Mouse (Mus musculus): ENCODE data around the gene Ten1. TPM values are rescaled to one million over a fixed set of nuclear protein-coding genes. Genes with fewer than 3 reads are reported as not detected.

Ten1 gene
- polyA plus RNA-seq (2016; fragmentation: Nextera tagmentation; extraction: Ambion mirVana) = 50.4 and 60.0 TPM in 2 replicates

DNA sequence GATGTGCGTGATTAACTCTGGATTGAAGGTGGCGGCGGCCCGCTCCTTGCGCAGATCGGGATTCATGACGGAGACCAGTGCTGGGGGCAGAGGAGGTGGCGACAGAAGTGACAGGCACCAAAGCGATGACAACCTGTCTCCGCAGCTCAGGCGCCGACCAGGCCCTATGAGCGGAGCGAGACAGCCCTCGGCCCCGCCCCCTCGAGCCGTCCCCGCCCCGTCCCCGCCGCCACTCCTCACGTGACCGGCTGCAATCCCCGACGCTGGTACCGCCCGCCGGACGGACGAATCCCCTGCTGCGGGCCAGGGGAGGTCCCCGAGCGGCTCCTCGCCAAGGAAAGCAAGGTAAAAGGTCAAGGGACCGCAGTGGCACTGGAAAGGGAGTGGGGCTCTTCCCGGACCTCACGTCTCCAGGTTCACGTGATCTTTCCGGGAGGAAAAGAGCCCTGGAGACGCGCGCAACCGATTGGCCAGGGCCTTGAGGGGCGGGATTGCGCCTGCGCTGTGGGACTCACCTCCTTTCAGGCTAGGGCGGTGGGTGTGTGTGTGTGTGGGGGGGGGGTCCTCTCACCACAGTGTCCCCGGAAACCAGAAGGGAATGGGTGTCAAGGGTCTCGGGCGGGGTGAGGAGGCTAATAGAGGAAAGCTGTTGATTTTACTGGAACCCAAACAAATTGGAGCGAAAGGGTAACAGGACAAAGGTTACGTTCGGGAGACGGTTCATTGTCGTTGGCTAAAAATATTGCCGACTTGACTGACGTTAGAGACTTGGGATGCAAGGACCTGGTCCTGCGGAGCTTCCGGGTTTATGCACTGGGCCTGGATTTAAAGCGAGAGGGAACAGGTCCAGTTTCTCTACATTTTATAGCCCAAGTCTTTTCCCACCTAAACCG is at the start of gene Ten1, which contains the start of gene Acox1:
Gene Ten1 (plus strand): TSS at position 217 of the 893 bp plus-strand sequence.
Gene Acox1 (minus strand): TSS at position 407 of the 893 bp plus-strand sequence.
- H3K27me3 ChIP-seq = no peaks in the 10 kb centered on the region
- ATAC-seq (ENCODE audit: low FRiP score, low read depth) = peak; percentile 99
- peak within 1 kb of the TSS; percentile 71 for H3K9ac ChIP-seq (replicated peaks)
- H3K9me3 ChIP-seq = no peaks in the 10 kb centered on the region
- WGBS = under 1% methylated on average over 62 of the region's 62 CpGs
- peak within 1 kb of the TSS; percentile 94 for H3K27ac ChIP-seq (replicated peaks)
- peak within 1 kb of the TSS; percentile 63 for H3K4me3 ChIP-seq
- H3K36me3 ChIP-seq = peaks cover 11% of the 10 kb centered on the region; the same call in 1 of the 2 replicates
- peak within 1 kb of the TSS; percentile 78 for H3K4me2 ChIP-seq (replicated peaks)
- peaks cover 13% of the 10 kb centered on the region for H3K4me1 ChIP-seq

GRCm38 (mm10) chr11:116149341-116149740 is 49.3 kb upstream of the Ten1 start:
- no peak overlapping the region for H3K4me3 ChIP-seq
- H3K9me3 ChIP-seq = no peaks in the 10 kb centered on the region
- H3K4me1 ChIP-seq = no peaks in the 10 kb centered on the region
- no peaks in the 10 kb centered on the region for H3K27me3 ChIP-seq
- no peak overlapping the region for H3K9ac ChIP-seq (replicated peaks)
- peaks cover 100% of the 10 kb centered on the region for H3K36me3 ChIP-seq
- no peak for ATAC-seq (ENCODE audit: low FRiP score, low read depth)
- H3K4me2 ChIP-seq (replicated peaks) = no peak overlapping the region
- 76% methylated on average over 6 of the region's 6 CpGs for WGBS
- H3K27ac ChIP-seq (replicated peaks) = no peak overlapping the region

- no peak overlapping the region for H3K4me3 ChIP-seq
- no peaks in the 10 kb centered on the region for H3K4me1 ChIP-seq
- no peaks in the 10 kb centered on the region for H3K27me3 ChIP-seq
- no peak for ATAC-seq (ENCODE audit: low FRiP score, low read depth)
- no peaks in the 10 kb centered on the region for H3K9me3 ChIP-seq
- no peak overlapping the region for H3K9ac ChIP-seq (replicated peaks)
- WGBS = 95% methylated on average over 2 of the region's 2 CpGs
- H3K36me3 ChIP-seq = peaks cover 100% of the 10 kb centered on the region
- H3K4me2 ChIP-seq (replicated peaks) = no peak overlapping the region
- H3K27ac ChIP-seq (replicated peaks) = no peak overlapping the region
Observed at GRCm38 (mm10) chr11:116150960-116151359, 47.7 kb upstream of the Ten1 start.

- Histone ChIP-seq H3K9me3 (no peaks in the 10 kb centered on the region), H3K4me2 (replicated peaks) (no peak overlapping the region), H3K27me3 (no peaks in the 10 kb centered on the region), H3K4me1 (peaks cover 9% of the 10 kb centered on the region), H3K4me3 (no peak overlapping the region), H3K27ac (replicated peaks) (no peak overlapping the region), H3K9ac (replicated peaks) (no peak overlapping the region), H3K36me3 (peaks cover 82% of the 10 kb centered on the region)
- 76% methylated on average over 12 of the region's 12 CpGs for WGBS
- no peak for ATAC-seq (ENCODE audit: low FRiP score, low read depth)
Observed at GRCm38 (mm10) chr11:116161312-116161711, 37.3 kb upstream of the Ten1 start.

DNA sequence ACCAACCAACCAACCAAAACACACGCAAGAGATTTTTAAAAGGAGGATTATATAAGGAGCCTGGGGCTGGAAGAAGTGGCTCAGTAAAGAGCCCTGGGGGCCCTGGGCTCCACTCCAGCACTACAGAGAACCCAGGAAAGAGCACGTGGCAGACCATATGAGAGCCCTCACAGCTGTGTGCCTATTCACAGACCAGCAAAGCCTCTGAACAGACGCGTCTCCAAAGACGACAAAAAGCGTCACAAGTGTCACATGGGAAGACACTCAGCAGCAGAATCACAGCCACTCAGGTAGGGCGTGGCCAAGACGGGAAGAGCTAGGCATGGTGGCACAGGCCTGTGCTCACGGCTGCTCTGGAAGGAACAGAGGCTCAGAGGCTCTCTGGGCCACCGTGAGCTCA is 36.5 kb upstream of the Ten1 start:
- H3K9me3 ChIP-seq = no peaks in the 10 kb centered on the region
- H3K27ac ChIP-seq (replicated peaks) = no peak overlapping the region; the same call in 1 of the 2 replicates
- no peak overlapping the region for H3K4me2 ChIP-seq (replicated peaks)
- H3K4me1 ChIP-seq = peaks cover 18% of the 10 kb centered on the region
- 80% methylated on average over 10 of the region's 10 CpGs for WGBS
- H3K9ac ChIP-seq (replicated peaks) = no peak overlapping the region
- no peaks in the 10 kb centered on the region for H3K27me3 ChIP-seq
- ATAC-seq (ENCODE audit: low FRiP score, low read depth) = no peak
- H3K36me3 ChIP-seq = peaks cover 74% of the 10 kb centered on the region
- no peak overlapping the region for H3K4me3 ChIP-seq

- 34% methylated on average over 9 of the region's 9 CpGs for WGBS
- Histone ChIP-seq H3K36me3 (peaks cover 67% of the 10 kb centered on the region), H3K9me3 (no peaks in the 10 kb centered on the region), H3K4me3 (no peak overlapping the region), H3K4me2 (replicated peaks) (no peak overlapping the region), H3K9ac (replicated peaks) (no peak overlapping the region), H3K4me1 (peaks cover 18% of the 10 kb centered on the region), H3K27me3 (no peaks in the 10 kb centered on the region), H3K27ac (replicated peaks) (no peak overlapping the region)
- ATAC-seq (ENCODE audit: low FRiP score, low read depth) = no peak
Observed at GRCm38 (mm10) chr11:116163002-116163401, 35.7 kb upstream of the Ten1 start.

GRCm38 (mm10) chr11:116167232-116167631 is 31.4 kb upstream of the Ten1 start:
- no peak for ATAC-seq (ENCODE audit: low FRiP score, low read depth)
- H3K4me1 ChIP-seq = peaks cover 22% of the 10 kb centered on the region
- peak overlapping the region; percentile 78 for H3K4me3 ChIP-seq
- 9% methylated on average over 6 of the region's 6 CpGs for WGBS
- H3K36me3 ChIP-seq = peaks cover 39% of the 10 kb centered on the region
- H3K27me3 ChIP-seq = no peaks in the 10 kb centered on the region
- no peaks in the 10 kb centered on the region for H3K9me3 ChIP-seq
- peak overlapping the region; percentile 93 for H3K27ac ChIP-seq (replicated peaks)
- H3K4me2 ChIP-seq (replicated peaks) = peak overlapping the region; percentile 82
- H3K9ac ChIP-seq (replicated peaks) = peak overlapping the region; percentile 89

DNA sequence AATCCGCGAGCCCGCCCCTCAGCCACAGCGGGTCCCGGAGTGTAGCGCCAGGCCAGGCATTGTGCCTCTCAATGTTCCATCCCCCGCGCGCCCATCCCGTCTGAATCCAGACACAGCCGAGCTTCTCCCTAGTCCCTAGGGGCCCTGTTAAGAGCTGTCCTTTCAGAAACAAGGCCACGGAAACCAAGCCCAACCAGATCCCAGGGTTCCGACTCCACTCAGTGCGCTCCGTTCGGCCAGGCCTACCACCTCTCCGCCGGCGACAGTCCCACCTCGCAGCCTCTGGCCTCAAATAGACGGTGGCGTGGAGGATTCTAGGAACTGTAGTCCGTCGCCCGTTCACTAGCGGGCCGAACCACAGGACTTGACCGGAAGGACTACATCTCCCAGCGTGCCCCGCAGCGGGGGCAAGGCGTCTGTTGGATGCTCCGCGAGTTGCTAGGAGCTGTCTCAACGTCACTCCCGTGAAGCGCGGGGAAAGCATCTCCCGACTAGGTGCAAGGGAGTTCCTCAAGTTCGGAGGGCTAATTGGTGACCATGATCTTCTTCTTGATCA is 30.7 kb upstream of the Ten1 start, which contains the start of gene Fbf1:
Gene Fbf1 (minus strand): TSS at position 283 of the 556 bp plus-strand sequence.
- Histone ChIP-seq H3K9ac (replicated peaks) (peak within 1 kb of the TSS; percentile 89), H3K4me2 (replicated peaks) (peak within 1 kb of the TSS; percentile 82), H3K4me1 (peaks cover 22% of the 10 kb centered on the region), H3K36me3 (peaks cover 46% of the 10 kb centered on the region), H3K9me3 (no peaks in the 10 kb centered on the region), H3K4me3 (peak within 1 kb of the TSS; percentile 78), H3K27me3 (no peaks in the 10 kb centered on the region), H3K27ac (replicated peaks) (peak within 1 kb of the TSS; percentile 93)
- whole genome bisulfite sequencing = under 1% methylated on average over 40 of the region's 40 CpGs
- peak; percentile 98 for ATAC-seq (ENCODE audit: low FRiP score, low read depth)

GRCm38 (mm10) chr11:116169214-116169613 is 29.4 kb upstream of the Ten1 start:
- Histone ChIP-seq H3K4me2 (replicated peaks) (no peak overlapping the region), H3K9me3 (no peaks in the 10 kb centered on the region), H3K9ac (replicated peaks) (no peak overlapping the region), H3K4me3 (no peak overlapping the region), H3K36me3 (peaks cover 46% of the 10 kb centered on the region), H3K4me1 (peaks cover 15% of the 10 kb centered on the region), H3K27ac (replicated peaks) (no peak overlapping the region), H3K27me3 (no peaks in the 10 kb centered on the region)
- no peak for ATAC-seq (ENCODE audit: low FRiP score, low read depth)
- WGBS = 80% methylated on average over 3 of the region's 3 CpGs

DNA sequence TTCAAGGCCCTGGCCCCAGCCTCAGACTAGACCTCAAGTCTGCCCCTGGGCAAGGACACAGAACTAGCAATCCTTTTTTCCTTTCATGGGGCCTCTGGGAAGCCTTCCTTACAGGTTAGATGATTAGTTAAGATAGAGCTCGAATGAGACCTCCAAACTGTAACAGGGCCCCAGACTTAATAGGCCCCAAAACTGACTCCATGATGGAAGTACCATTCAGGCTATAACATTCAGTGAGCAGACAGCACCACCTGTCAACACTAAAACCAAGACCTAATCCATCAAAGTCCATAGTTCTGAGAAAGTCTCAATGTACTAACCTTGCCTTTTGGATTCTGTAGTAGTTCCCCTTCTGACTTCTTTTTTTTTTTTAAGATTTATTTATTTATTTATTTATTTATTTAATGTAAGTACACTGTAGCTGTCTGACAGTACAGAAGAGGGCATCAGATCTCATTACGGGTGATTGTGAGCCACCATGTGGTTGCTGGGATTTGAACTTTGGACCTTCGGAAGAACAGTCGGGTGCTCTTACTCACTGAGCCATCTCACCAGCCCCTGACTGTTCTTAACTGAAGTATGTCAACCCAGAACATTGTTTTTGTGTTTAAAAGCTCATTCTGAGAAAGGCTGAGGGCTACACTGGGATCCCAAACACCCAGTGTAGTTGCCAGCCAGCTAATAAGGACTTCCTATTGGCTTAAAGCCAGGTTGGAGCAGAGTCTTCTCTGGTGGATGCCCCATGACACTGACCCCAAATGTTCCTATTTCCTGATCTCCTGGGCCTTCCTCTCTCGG is 28.5 kb upstream of the Ten1 start:
- no peak overlapping the region for H3K27ac ChIP-seq (replicated peaks)
- H3K4me2 ChIP-seq (replicated peaks) = no peak overlapping the region
- WGBS = 90% methylated on average over 5 of the region's 5 CpGs
- no peaks in the 10 kb centered on the region for H3K27me3 ChIP-seq
- no peak overlapping the region for H3K4me3 ChIP-seq
- H3K36me3 ChIP-seq = peaks cover 48% of the 10 kb centered on the region
- H3K9me3 ChIP-seq = no peaks in the 10 kb centered on the region
- ATAC-seq (ENCODE audit: low FRiP score, low read depth) = no peak
- no peak overlapping the region for H3K9ac ChIP-seq (replicated peaks)
- peaks cover 15% of the 10 kb centered on the region for H3K4me1 ChIP-seq

GRCm38 (mm10) chr11:116171959-116172358 is 26.7 kb upstream of the Ten1 start:
- peaks cover 53% of the 10 kb centered on the region for H3K36me3 ChIP-seq
- peaks cover 6% of the 10 kb centered on the region for H3K4me1 ChIP-seq
- no peak overlapping the region for H3K27ac ChIP-seq (replicated peaks)
- 88% methylated on average over 2 of the region's 2 CpGs for WGBS
- no peaks in the 10 kb centered on the region for H3K9me3 ChIP-seq
- no peaks in the 10 kb centered on the region for H3K27me3 ChIP-seq
- H3K4me2 ChIP-seq (replicated peaks) = no peak overlapping the region
- no peak overlapping the region for H3K9ac ChIP-seq (replicated peaks)
- ATAC-seq (ENCODE audit: low FRiP score, low read depth) = no peak
- no peak overlapping the region for H3K4me3 ChIP-seq
